Mouse (Mus musculus) gastrocnemius, postnatal 36 days (tissue): ENCODE results near the gene Tmem38b. TPM values are rescaled to one million over a fixed set of nuclear protein-coding genes. Genes with fewer than 3 reads are reported as not detected.
"Not testable (repeated sequence)": the region's sequence is repeated elsewhere in the genome, so short reads cannot be mapped to it uniquely, and the experiment has no call there.

Experiments used
- DNase-seq, 2 experiments: peaks; one replicate each; pipeline ENCODE4 v3.0.0; 2022
- intact Hi-C: fragments of 180-260 bp; cut with DNase I; formaldehyde crosslinking; loops from one replicate; pipeline ENCODE4 v1.15.1; 2025
- long read RNA-seq, 2 experiments: library from polyadenylated mRNA; stranded (forward); transcript quantifications; one replicate each; pipeline ENCODE4 v2.0.0; 2021
- total RNA-seq, 2 experiments: library from RNA; stranded (reverse); gene quantifications; 2 replicates each; pipeline ENCODE4 v1.2.3; 2021

Tmem38b gene
- 10 to 100 TPM; 44.3 to 47.5 TPM for total RNA-seq
- long read RNA-seq, experiment 1, transcript Tmem38b-201 (6 exons, 2,862 nt), result major isoform, 28 of 41 reads
- long read RNA-seq, experiment 1, partial matches to known transcripts, result 3 of 41 reads
- long read RNA-seq, experiment 1, other reads (novel, unspliced or antisense), result 10 of 41 reads
- long read RNA-seq, experiment 2, transcript Tmem38b-201 (6 exons, 2,862 nt), result major isoform, 31 of 36 reads
- long read RNA-seq, experiment 2, partial matches to known transcripts, result 0 of 36 reads
- long read RNA-seq, experiment 2, other reads (novel, unspliced or antisense), result 5 of 36 reads

GRCm38 (mm10) chr4:53825821-53826605 is at the start of gene Tmem38b:
Tmem38b (plus strand) TSS chr4:53826045.
- DNase-seq, result peak; percentile 62 to 68
- intact Hi-C loops, result no loop called here

GRCm38 (mm10) chr4:53781396-53781795 is 44.4 kb upstream of the Tmem38b start:
- DNase-seq, result no peak
- intact Hi-C loops, result loop anchor here (5.0 kb wide), 1 partner anchor 61 kb away; no protein-coding TSS in a partner anchor

GRCm38 (mm10) chr4:53782216-53783070 is 43.4 kb upstream of the Tmem38b start:
- DNase-seq, result no peak
- intact Hi-C loops, result loop anchor here (5.0 kb wide), 1 partner anchor 60 kb away; no protein-coding TSS in a partner anchor

- intact Hi-C loops, result no loop called here
- DNase-seq, result no peak
Observed at GRCm38 (mm10) chr4:53785746-53786398, 40.0 kb upstream of the Tmem38b start.

- intact Hi-C loops, result no loop called here
- no peak for DNase-seq
Observed at GRCm38 (mm10) chr4:53786851-53787250, 39.0 kb upstream of the Tmem38b start.

GRCm38 (mm10) chr4:53789346-53789745 is 36.5 kb upstream of the Tmem38b start:
- intact Hi-C loops, result no loop called here
- no peak for DNase-seq

- intact Hi-C loops, result no loop called here
- DNase-seq, result no peak
Observed at GRCm38 (mm10) chr4:53794257-53794966, 31.4 kb upstream of the Tmem38b start.

- DNase-seq, result no peak
- intact Hi-C loops, result no loop called here
Observed at GRCm38 (mm10) chr4:53795086-53795485, 30.8 kb upstream of the Tmem38b start.

- intact Hi-C loops, result no loop called here
- no peak for DNase-seq
Observed at GRCm38 (mm10) chr4:53795706-53796105, 30.1 kb upstream of the Tmem38b start.

GRCm38 (mm10) chr4:53796865-53797772 is 28.7 kb upstream of the Tmem38b start:
- intact Hi-C loops, result no loop called here
- no peak for DNase-seq

- intact Hi-C loops, result no loop called here
- no peak for DNase-seq
Observed at GRCm38 (mm10) chr4:53798896-53799676, 26.8 kb upstream of the Tmem38b start.

- no peak for DNase-seq
- intact Hi-C loops, result no loop called here
Observed at GRCm38 (mm10) chr4:53799753-53800152, 26.1 kb upstream of the Tmem38b start.

GRCm38 (mm10) chr4:53803674-53804073 is 22.2 kb upstream of the Tmem38b start:
- intact Hi-C loops, DNase-seq: not testable (repeated sequence)

- DNase-seq, intact Hi-C loops: not testable (repeated sequence)
Observed at GRCm38 (mm10) chr4:53806428-53806827, 19.4 kb upstream of the Tmem38b start.

- no peak for DNase-seq
- intact Hi-C loops, result no loop called here
Observed at GRCm38 (mm10) chr4:53818320-53818719, 7.5 kb upstream of the Tmem38b start.

GRCm38 (mm10) chr4:53823697-53824096 is 2.1 kb upstream of the Tmem38b start:
- DNase-seq, result peak in 1 of 2 experiments; percentile 52
- intact Hi-C loops, result no loop called here

GRCm38 (mm10) chr4:53824831-53825230 is 1.0 kb upstream of the Tmem38b start:
- DNase-seq, result no peak
- intact Hi-C loops, result no loop called here
